Mouse (Mus musculus): Measurements from ENCODE around the gene Olfr644. TPM values are rescaled to one million over a fixed set of nuclear protein-coding genes. Genes with fewer than 3 reads are reported as not detected.

The Olfr644 gene
- not detected in 2 replicates for polyA plus RNA-seq (2015; fragmentation: Nextera tagmentation; extraction: Ambion mirVana)

DNA sequence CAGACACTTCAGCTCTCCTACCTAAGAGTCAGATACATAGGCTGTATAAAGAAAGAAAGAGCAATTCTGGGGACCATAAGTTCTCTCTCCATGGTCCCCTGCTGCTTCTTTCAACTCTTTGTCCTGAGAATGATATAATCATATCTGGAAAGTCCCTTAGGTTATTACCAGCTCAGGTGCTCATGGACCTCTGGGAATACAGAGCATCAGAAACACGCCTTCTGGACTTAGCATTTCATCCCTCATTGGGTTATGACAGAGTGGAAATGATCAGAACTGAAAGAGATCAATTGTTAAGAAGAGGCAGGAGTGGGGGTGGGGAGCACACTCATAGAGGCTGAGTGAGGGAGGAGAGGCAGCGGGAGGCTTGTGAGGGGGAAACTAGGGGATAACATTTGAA, at the start of gene Olfr644:
Olfr644 (minus strand) TSS at position 101 of the 400 bp plus-strand sequence.
- H3K4me3 ChIP-seq (replicated peaks) = no peak within 1 kb of the TSS
- no peak for ATAC-seq (ENCODE audit: insufficient read depth)

DNA sequence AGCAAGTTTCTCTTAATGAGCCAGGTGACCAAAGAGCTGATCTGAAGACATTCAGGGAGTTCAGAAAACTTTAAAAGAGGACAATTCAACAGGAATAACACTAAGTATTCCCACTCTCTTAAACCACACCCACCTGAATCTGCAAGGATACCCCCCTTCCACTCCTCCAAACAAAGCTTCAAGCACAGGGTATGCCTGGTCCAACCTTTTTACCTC, 33.0 kb upstream of the Olfr644 start, which contains the start of gene Olfr646:
Olfr646 (plus strand) TSS at position 117 of the 216 bp plus-strand sequence.
- no peak within 1 kb of the TSS for H3K9ac ChIP-seq

More for the DNA sequence above, at the start of gene Olfr644:
- Histone ChIP-seq H3K4me1 (replicated peaks) (no peaks in the 10 kb centered on the region), H3K27me3 (no peaks in the 10 kb centered on the region), H3K36me3 (replicated peaks) (no peaks in the 10 kb centered on the region), H3K27ac (replicated peaks) (no peak within 1 kb of the TSS), H3K9ac (no peak within 1 kb of the TSS), H3K4me2 (no peak within 1 kb of the TSS), H3K9me3 (replicated peaks) (no peaks in the 10 kb centered on the region)
- 53% methylated on average over 2 of the region's 2 CpGs for whole genome bisulfite sequencing (ENCODE audit: insufficient replicate concordance)

DNA sequence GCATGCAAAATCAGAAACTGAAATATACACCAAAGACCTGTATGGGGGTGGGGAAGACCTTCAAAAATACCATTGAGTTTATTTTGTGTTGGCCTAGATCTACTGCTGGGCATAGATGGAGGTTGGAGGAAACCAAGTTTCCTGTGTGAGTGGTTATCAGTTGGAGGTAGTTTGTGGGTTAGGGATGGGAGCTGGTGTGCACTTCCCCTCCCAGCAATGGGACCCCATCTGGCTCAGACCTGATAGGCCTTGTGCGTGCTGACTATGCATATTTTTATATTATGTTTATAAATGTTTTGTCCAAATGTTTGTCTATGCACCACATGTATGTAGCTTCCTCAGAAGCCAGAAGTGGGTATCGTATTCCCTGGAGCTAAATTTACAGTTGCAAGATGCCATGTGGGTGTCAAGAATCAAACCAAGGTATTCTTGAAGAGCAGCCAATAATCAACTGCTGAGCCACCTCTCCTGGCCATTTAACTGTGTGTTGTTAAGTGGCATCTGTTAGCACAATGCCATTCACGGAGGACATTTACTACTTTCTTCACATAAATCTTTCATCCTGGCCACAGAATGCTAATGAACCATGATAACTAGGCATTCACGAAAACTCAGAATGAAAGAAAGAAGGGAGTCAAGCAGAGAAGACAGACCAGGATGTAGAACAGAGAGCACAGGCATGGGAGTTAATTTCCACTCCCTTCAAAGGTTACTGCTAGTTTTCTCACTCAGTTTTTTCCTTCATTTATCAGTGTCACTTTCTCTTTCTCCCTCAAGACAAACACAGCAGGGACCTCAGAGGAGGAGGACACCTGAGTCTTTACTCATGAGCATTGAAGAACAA, 32.5 kb upstream of the Olfr644 start:
- Histone ChIP-seq H3K27me3 (no peaks in the 10 kb centered on the region), H3K9me3 (replicated peaks) (no peaks in the 10 kb centered on the region), H3K9ac (no peak overlapping the region), H3K4me1 (replicated peaks) (no peaks in the 10 kb centered on the region), H3K27ac (replicated peaks) (no peak overlapping the region), H3K4me2 (no peak overlapping the region), H3K36me3 (replicated peaks) (no peaks in the 10 kb centered on the region), H3K4me3 (replicated peaks) (no peak overlapping the region)
- WGBS (ENCODE audit: insufficient replicate concordance) = 20% methylated on average over 4 of the region's 4 CpGs
- ATAC-seq (ENCODE audit: insufficient read depth) = no peak; the same call in 1 of the 2 replicates

More for the DNA sequence above, 33.0 kb upstream of the Olfr644 start, which contains the start of gene Olfr646:
- Histone ChIP-seq H3K4me3 (replicated peaks) (no peak within 1 kb of the TSS), H3K27ac (replicated peaks) (no peak within 1 kb of the TSS), H3K27me3 (no peaks in the 10 kb centered on the region), H3K4me1 (replicated peaks) (no peaks in the 10 kb centered on the region), H3K36me3 (replicated peaks) (no peaks in the 10 kb centered on the region), H3K9me3 (replicated peaks) (no peaks in the 10 kb centered on the region), H3K4me2 (no peak within 1 kb of the TSS)
- ATAC-seq (ENCODE audit: insufficient read depth) = no peak

DNA sequence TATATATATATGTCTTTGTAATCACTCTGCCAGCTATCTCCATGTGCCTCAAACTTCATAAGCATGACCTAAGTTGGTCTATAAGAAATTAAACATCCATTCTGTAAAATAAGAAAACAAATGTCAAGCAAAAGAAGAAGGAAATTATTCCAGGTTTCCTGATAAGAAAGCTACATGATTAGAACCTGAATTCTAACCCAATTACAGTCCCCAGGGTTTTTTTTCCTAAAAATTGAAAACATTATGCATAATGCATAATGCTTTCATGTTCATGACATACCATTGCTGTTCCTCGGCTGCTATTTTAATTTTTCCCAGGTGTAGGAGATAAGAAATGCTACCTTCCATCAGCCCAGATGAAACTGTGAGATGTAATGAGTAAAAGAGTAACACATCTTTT, 13.7 kb upstream of the Olfr644 start, which contains the start of gene Olfr645:
Olfr645 (minus strand) TSS at position 101 of the 400 bp plus-strand sequence.
- Histone ChIP-seq H3K36me3 (replicated peaks) (no peaks in the 10 kb centered on the region), H3K4me1 (replicated peaks) (no peaks in the 10 kb centered on the region), H3K4me3 (replicated peaks) (no peak within 1 kb of the TSS), H3K27ac (replicated peaks) (no peak within 1 kb of the TSS), H3K27me3 (no peaks in the 10 kb centered on the region), H3K4me2 (no peak within 1 kb of the TSS), H3K9me3 (replicated peaks) (no peaks in the 10 kb centered on the region), H3K9ac (no peak within 1 kb of the TSS)
- ATAC-seq (ENCODE audit: insufficient read depth) = no peak
- 58% methylated on average over 1 of the region's 1 CpGs for WGBS (ENCODE audit: insufficient replicate concordance)

DNA sequence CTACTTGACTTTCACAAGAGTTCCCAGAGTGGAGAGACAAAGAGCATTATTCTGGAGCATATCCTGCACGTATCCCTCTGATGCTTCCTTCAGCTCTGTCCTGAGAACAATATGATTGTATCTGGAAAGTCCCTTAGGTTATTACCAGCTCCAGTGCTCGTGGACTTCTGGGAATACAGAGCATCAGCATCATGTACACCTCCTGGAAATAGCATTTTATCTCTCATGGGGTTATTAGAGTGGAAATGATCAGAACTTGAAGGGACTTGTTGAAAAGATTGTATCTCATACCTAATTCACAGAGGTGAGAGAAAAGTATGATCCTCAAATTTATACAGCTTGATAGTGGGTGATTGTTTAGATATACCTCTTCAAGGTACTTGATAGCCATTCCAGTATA, 10.3 kb downstream of the Olfr644 start, which contains the start of gene 4930516K23Rik:
4930516K23Rik (minus strand) TSS at position 101 of the 400 bp plus-strand sequence.
- Histone ChIP-seq H3K9ac (no peak within 1 kb of the TSS), H3K9me3 (replicated peaks) (no peaks in the 10 kb centered on the region), H3K4me1 (replicated peaks) (no peaks in the 10 kb centered on the region), H3K36me3 (replicated peaks) (no peaks in the 10 kb centered on the region), H3K27me3 (no peaks in the 10 kb centered on the region), H3K27ac (replicated peaks) (no peak within 1 kb of the TSS), H3K4me2 (no peak within 1 kb of the TSS), H3K4me3 (replicated peaks) (no peak within 1 kb of the TSS)
- WGBS (ENCODE audit: insufficient replicate concordance) = 39% methylated on average over 2 of the region's 2 CpGs
- no peak for ATAC-seq (ENCODE audit: insufficient read depth)

DNA sequence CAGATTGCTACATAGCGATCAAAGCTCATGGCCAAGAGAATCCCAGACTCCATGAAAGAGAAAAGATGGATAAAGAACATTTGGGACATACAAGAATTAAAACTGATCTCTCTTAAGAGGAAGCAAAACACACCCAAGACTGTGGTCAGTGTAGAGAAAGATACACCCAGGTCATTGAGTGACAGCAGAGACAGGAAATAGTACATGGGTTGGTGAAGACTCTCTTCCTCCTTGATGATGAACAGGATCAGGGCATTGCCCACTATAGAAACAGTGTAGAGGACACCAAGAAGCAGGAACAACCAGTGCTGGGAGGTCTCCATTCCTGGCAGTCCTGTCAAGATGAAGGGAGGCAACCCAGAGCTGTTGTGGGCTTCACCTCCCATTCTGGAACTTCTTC, 12.5 kb downstream of the Olfr644 start:
- Histone ChIP-seq H3K27ac (replicated peaks) (no peak overlapping the region), H3K4me2 (no peak overlapping the region), H3K4me1 (replicated peaks) (no peaks in the 10 kb centered on the region), H3K9ac (no peak overlapping the region), H3K4me3 (replicated peaks) (no peak overlapping the region), H3K36me3 (replicated peaks) (no peaks in the 10 kb centered on the region), H3K27me3 (no peaks in the 10 kb centered on the region), H3K9me3 (replicated peaks) (no peaks in the 10 kb centered on the region)
- no peak for ATAC-seq (ENCODE audit: insufficient read depth)
- WGBS (ENCODE audit: insufficient replicate concordance) = 67% methylated on average over 1 of the region's 1 CpGs

DNA sequence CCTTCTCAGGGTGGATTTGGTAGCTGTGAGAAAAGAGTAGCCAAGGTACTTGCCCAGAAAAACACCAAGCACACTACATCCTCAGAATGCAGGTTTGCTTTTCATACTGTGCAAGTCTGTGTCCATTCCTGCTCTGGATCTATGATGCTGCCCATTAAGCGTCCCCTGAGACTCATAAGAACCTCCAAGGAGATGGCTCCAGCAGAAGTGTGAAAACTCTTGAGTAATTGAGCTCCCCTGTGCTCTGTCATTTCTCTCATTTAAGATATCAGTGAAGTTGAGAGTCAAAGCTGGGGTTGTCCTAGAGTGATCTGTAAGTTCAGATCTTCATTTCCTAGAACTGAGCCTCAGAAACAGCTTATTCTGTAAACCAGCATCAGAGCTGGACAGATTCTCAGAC, 19.1 kb downstream of the Olfr644 start, which contains the start of gene Olfr642:
Olfr642 (minus strand) TSS at position 101 of the 400 bp plus-strand sequence.
- ATAC-seq (ENCODE audit: insufficient read depth) = no peak
- H3K27me3 ChIP-seq = no peaks in the 10 kb centered on the region
- H3K36me3 ChIP-seq (replicated peaks) = no peaks in the 10 kb centered on the region
- no peaks in the 10 kb centered on the region for H3K9me3 ChIP-seq (replicated peaks)
- no peak within 1 kb of the TSS for H3K4me3 ChIP-seq (replicated peaks)
- H3K27ac ChIP-seq (replicated peaks) = no peak within 1 kb of the TSS
- H3K4me2 ChIP-seq = no peak within 1 kb of the TSS
- no peak within 1 kb of the TSS for H3K9ac ChIP-seq
- H3K4me1 ChIP-seq (replicated peaks) = no peaks in the 10 kb centered on the region
- WGBS (ENCODE audit: insufficient replicate concordance) = 49% methylated on average over 1 of the region's 1 CpGs

DNA sequence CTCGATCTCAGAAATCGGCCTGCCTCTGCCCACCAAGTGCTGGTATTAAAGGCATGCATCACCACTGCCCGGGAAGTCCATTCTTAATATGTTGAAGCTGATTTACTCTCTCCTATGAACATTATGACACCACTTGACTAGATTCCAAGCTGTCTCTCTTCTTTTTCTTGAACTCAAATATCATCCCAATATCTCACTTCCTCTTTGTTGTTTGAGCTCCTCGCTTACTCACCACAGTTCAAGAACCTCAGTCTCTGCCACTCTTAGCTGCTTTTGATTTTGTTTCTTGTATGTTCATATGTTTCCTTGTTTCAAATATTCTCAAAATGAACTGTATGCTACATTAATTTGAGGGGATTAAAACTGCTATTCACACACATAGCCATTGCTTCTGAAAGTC, 20.9 kb downstream of the Olfr644 start:
- H3K36me3 ChIP-seq (replicated peaks) = no peaks in the 10 kb centered on the region
- no peak for ATAC-seq (ENCODE audit: insufficient read depth)

DNA sequence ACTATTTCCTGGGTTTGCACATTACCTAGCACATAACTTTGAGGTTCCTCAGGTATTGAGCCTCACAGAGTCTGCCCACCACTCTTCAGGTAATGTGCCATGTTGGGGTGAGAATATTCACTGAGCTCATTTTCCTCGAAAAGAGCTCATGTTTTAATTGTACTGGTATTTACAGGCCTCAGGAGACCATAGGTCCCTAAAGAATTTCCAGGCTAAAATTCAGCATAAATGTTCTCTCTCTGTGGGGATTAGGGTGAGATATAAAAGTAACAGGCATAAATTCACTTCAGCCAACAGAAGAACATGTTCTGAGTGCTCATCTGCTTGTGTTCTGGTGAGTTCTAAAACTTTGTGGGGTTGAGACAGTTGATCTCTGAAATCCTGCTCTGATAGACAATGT, 36.5 kb downstream of the Olfr644 start, which contains the start of gene Olfr641:
Olfr641 (plus strand) TSS at position 301 of the 400 bp plus-strand sequence.
- H3K9me3 ChIP-seq (replicated peaks) = no peaks in the 10 kb centered on the region
- 41% methylated on average over 1 of the region's 1 CpGs for WGBS (ENCODE audit: insufficient replicate concordance)
- H3K27ac ChIP-seq (replicated peaks) = no peak within 1 kb of the TSS
- H3K4me3 ChIP-seq (replicated peaks) = no peak within 1 kb of the TSS
- H3K4me1 ChIP-seq (replicated peaks) = no peaks in the 10 kb centered on the region
- no peaks in the 10 kb centered on the region for H3K27me3 ChIP-seq
- H3K36me3 ChIP-seq (replicated peaks) = no peaks in the 10 kb centered on the region
- no peak within 1 kb of the TSS for H3K9ac ChIP-seq
- ATAC-seq (ENCODE audit: insufficient read depth) = no peak
- H3K4me2 ChIP-seq = no peak within 1 kb of the TSS

More for the DNA sequence above, 20.9 kb downstream of the Olfr644 start:
- Histone ChIP-seq H3K4me2 (no peak overlapping the region), H3K27me3 (no peaks in the 10 kb centered on the region), H3K9me3 (replicated peaks) (no peaks in the 10 kb centered on the region), H3K4me3 (replicated peaks) (no peak overlapping the region), H3K9ac (no peak overlapping the region), H3K27ac (replicated peaks) (no peak overlapping the region), H3K4me1 (replicated peaks) (no peaks in the 10 kb centered on the region)
- 50% methylated on average over 4 of the region's 4 CpGs for WGBS (ENCODE audit: insufficient replicate concordance)

DNA sequence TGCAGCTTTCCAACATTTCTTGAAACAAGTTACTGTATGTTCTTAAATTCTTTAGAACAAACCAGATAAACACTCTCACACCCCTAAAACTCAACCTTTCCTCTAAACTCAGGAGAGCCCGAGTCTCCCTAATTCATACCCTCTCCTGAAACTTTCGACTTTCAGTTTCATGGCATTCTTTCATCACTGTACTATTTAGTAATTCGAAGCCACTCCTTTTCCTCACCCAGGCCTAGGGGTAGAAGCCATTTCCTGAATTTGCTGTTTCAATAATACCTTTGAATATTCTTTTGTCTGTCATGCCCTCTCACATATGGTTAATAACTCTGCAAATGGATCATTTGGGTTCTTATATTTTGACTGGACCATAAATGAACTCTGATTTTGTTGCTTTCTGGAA, 44.7 kb downstream of the Olfr644 start:
- Histone ChIP-seq H3K4me2 (no peak overlapping the region), H3K4me3 (replicated peaks) (no peak overlapping the region), H3K9me3 (replicated peaks) (no peaks in the 10 kb centered on the region), H3K27me3 (no peaks in the 10 kb centered on the region), H3K36me3 (replicated peaks) (no peaks in the 10 kb centered on the region), H3K9ac (no peak overlapping the region), H3K27ac (replicated peaks) (no peak overlapping the region), H3K4me1 (replicated peaks) (no peaks in the 10 kb centered on the region)
- 62% methylated on average over 3 of the region's 3 CpGs for WGBS (ENCODE audit: insufficient replicate concordance)
- no peak for ATAC-seq (ENCODE audit: insufficient read depth)

DNA sequence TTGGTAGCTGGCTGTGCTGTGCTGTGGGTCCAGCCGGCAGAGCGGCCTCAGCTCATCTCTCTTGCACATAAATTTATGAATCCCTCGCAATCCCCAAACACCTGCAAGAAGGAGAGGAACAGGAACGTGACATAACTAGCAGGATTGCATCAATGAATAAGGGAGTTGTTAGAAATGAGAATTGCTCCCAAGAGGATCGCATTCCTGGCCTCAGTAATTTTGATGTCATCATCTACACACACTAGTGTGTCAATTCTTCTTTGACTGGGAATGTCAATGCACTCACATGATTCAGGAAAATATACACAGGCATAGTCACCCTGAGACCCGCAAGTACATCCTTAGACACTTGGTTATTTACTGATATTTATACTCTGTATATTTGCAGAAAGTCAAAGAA, 46.2 kb downstream of the Olfr644 start, which contains the start of gene Olfr640:
Olfr640 (minus strand) TSS at position 101 of the 400 bp plus-strand sequence.
- Histone ChIP-seq H3K9me3 (replicated peaks) (no peaks in the 10 kb centered on the region), H3K4me2 (no peak within 1 kb of the TSS), H3K9ac (no peak within 1 kb of the TSS), H3K27me3 (no peaks in the 10 kb centered on the region), H3K4me3 (replicated peaks) (no peak within 1 kb of the TSS), H3K27ac (replicated peaks) (no peak within 1 kb of the TSS), H3K36me3 (replicated peaks) (no peaks in the 10 kb centered on the region), H3K4me1 (replicated peaks) (no peaks in the 10 kb centered on the region)
- no peak for ATAC-seq (ENCODE audit: insufficient read depth)
- 62% methylated on average over 6 of the region's 6 CpGs for WGBS (ENCODE audit: insufficient replicate concordance)

Data from liver, embryonic 15.5 days (tissue).